Mouse (Mus musculus): ENCODE measurements around the gene Map4k4. TPM values are rescaled to one million over a fixed set of nuclear protein-coding genes. Genes with fewer than 3 reads are reported as not detected.
A peak's percentile ranks its signal among the peaks of the same experiment; 100 is the strongest.

Gene Map4k4
- polyA plus RNA-seq, 1 experiment, result 54.5 TPM

DNA sequence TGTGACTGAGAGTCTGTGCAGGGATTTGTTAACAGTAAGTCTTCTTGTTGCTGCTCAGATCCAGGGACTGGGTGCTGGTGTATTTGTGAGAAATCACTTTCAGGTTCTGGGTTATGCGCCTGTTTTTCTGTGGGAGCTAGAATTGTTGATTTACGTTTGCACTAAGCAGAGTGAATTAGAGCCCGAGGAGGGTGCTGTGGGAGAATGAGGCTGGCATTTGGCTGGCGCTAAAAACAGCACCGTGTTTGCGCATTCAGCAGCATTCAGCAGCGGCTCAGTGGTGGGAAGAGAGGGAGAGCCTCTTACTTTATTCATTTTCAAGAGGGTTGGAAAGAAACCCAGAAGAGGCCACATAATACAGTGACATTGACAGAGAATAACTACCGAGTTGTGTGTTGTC lies 42.2 kb downstream of the Map4k4 start:
- Histone ChIP-seq H3K27ac (ENCODE audit: insufficient read depth, low read depth, low read length) (no peak overlapping the region), H3K4me1 (ENCODE audit: control insufficient read depth, insufficient read depth, low read length) (peaks cover 48% of the 10 kb centered on the region)
- TF ChIP-seq POLR2A (IDR thresholded peaks at IDR 0.05; ENCODE audit: borderline replicate concordance, low read depth, low read length), result no peak

DNA sequence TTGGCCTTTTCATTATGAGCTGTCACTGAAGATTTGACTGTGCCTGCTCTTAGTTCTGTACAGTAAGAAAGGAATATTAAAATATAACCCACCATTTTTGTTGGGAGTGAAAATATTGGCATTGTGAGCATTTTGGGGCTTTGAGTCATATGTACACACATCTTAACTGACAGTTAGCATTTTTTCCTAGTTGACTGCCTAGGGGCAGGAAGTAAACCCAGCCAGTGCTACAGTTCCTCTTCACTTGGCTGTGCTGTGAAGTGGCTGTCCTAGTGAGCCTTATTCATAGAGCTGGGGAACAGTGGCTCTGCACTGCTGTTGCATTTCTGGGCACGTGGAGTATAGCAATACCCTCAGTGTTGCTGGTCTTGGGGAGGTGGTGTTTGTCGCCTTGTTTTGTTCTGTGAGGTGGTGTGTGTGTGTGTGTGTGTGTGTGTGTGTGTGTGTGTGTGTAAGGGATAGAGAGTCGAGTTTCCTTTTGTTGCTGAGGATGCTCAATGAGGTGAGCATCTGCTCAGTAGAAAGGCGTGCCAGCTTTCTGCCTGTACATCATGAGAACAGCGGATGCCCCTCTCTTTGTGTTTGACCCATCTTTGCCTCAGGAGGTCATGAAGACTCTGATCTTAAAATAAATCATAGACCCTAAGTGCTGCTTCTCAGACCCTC lies 43.7 kb downstream of the Map4k4 start:
- Histone ChIP-seq H3K4me3 (ENCODE audit: insufficient read depth, low read length) (no peak overlapping the region), H3K4me1 (ENCODE audit: control insufficient read depth, insufficient read depth, low read length) (peaks cover 59% of the 10 kb centered on the region), H3K27ac (ENCODE audit: insufficient read depth, low read depth, low read length) (peak overlapping the region; percentile 8; the same call in 1 of the 2 replicates)
- no peak for TF ChIP-seq CTCF (IDR thresholded peaks at IDR 0.05; ENCODE audit: low read depth, low read length)
- TF ChIP-seq POLR2A (IDR thresholded peaks at IDR 0.05; ENCODE audit: borderline replicate concordance, low read depth, low read length), result no peak

More for the DNA sequence above, 42.2 kb downstream of the Map4k4 start:
- H3K4me3 ChIP-seq (ENCODE audit: insufficient read depth, low read length), result no peak overlapping the region

DNA sequence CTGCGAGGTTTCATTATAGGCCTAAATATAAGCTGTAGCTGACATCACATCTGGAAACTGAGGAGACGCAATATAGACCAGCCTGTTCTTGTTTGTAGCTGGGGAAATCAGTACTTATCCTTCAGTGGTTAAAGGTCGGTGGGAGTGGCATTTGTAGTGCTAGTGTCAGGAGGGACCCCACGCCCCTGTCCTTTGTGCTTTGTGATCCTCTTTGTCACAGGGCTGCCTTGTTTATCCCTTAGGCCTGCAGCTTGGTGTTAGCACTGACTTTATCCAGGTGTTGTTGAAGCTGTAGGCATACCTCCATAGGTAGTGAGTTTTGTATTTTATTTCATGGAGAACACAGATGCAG lies 44.2 kb downstream of the Map4k4 start:
- no peak overlapping the region for H3K4me3 ChIP-seq (ENCODE audit: insufficient read depth, low read length)
- H3K27ac ChIP-seq (ENCODE audit: insufficient read depth, low read depth, low read length), result no peak overlapping the region
- TF ChIP-seq CTCF (IDR thresholded peaks at IDR 0.05; ENCODE audit: low read depth, low read length) (no peak), POLR2A (IDR thresholded peaks at IDR 0.05; ENCODE audit: borderline replicate concordance, low read depth, low read length) (no peak)
- peaks cover 63% of the 10 kb centered on the region for H3K4me1 ChIP-seq (ENCODE audit: control insufficient read depth, insufficient read depth, low read length)

DNA sequence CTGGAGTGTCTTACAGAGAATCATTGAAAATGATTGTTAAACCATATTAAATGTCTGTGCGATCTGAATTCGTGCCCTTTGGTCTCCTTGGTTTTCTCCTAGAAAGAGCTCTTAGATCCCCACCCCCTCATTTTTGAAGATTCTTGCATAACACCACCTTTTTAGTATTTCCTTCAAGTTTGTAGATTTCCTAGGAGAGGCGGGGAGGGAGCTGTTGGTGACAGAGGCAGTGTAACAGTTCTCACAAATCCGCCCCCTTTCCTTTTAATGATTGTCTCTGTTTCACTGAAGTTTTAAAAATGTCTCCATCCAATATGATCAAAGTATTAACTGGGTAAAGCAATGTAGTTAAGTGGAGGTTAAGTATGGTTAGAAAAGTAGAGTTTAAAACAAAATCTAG lies 45.7 kb downstream of the Map4k4 start:
- no peak overlapping the region for H3K4me3 ChIP-seq (ENCODE audit: insufficient read depth, low read length)
- H3K27ac ChIP-seq (ENCODE audit: insufficient read depth, low read depth, low read length), result no peak overlapping the region
- TF ChIP-seq CTCF (IDR thresholded peaks at IDR 0.05; ENCODE audit: low read depth, low read length) (no peak), POLR2A (IDR thresholded peaks at IDR 0.05; ENCODE audit: borderline replicate concordance, low read depth, low read length) (no peak)
- peaks cover 58% of the 10 kb centered on the region for H3K4me1 ChIP-seq (ENCODE audit: control insufficient read depth, insufficient read depth, low read length)

DNA sequence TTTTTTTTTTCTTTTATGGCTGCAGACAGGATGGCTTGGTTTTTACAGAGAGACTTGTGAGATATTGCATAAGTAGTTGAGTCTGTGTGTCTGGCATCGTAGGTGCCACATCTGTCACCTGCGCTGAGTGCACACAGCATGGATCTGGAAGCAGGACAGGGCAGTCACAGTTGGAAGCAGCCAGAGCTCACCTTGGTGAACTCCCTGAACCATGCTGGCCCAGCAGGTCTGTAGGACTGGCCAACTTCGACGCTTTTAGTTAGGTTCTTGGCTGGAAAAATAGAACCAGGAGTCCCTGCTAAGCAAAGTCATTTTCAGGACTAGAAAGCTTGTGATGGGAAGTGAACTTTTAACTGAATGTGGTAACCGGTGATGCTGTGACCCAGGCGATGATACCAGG lies 46.5 kb downstream of the Map4k4 start:
- Histone ChIP-seq H3K27ac (ENCODE audit: insufficient read depth, low read depth, low read length) (no peak overlapping the region), H3K4me1 (ENCODE audit: control insufficient read depth, insufficient read depth, low read length) (peaks cover 58% of the 10 kb centered on the region), H3K4me3 (ENCODE audit: insufficient read depth, low read length) (no peak overlapping the region)
- TF ChIP-seq POLR2A (IDR thresholded peaks at IDR 0.05; ENCODE audit: borderline replicate concordance, low read depth, low read length), result no peak
- TF ChIP-seq CTCF (IDR thresholded peaks at IDR 0.05; ENCODE audit: low read depth, low read length), result no peak

DNA sequence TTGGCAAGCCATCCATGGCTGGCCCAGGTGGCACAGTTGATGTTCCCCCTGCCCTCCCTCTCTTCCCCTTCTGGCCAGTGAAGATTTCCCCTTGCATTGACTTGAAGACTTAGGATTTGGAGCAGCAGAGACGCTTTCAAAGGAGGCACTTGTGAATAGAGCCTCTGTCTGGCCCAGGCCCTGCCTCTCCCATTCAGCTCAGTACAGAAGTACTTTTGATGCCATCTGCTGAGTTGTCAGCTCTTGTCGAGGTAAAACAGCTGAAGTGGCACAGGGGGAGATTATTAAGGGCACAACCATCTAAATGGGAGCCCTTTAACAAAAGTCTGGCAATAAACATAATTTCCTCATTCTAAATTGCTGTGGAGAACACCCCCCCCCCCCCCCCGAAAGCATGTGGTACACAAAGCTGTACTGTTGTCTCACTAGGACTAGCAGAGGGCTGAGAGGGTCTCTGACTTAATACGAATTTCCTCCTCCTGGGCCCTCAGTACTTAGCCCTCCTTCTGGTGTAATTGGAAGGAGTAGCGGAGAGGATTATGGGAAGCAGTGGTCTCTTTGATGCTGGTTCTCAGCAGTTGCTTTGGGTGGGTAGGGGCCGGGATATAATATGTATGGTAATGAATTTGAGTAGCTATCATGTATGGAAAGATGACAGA lies 47.1 kb downstream of the Map4k4 start:
- no peak overlapping the region for H3K4me3 ChIP-seq (ENCODE audit: insufficient read depth, low read length)
- H3K4me1 ChIP-seq (ENCODE audit: control insufficient read depth, insufficient read depth, low read length), result peaks cover 59% of the 10 kb centered on the region
- TF ChIP-seq CTCF (IDR thresholded peaks at IDR 0.05; ENCODE audit: low read depth, low read length) (no peak), POLR2A (IDR thresholded peaks at IDR 0.05; ENCODE audit: borderline replicate concordance, low read depth, low read length) (no peak)
- no peak overlapping the region for H3K27ac ChIP-seq (ENCODE audit: insufficient read depth, low read depth, low read length)

DNA sequence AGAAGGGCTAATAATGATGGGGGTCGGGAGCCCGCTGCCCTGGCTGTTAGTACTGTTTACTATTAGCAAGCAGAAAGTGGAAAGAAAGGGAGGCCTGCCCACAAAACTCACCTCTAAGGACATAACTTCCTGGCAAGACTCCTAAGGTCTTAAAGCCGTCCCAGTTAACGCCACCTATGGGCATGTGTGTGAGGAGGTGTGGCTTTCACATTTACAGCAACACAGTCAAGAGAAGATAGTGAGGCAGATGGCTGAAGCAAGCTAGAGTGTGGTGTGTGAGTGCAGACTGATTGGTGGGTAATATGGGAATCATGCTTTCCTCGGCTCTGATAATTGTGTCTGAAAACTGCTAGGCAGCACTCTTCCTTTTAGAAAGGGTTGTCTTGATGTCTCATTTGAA lies 48.5 kb downstream of the Map4k4 start:
- H3K4me1 ChIP-seq (ENCODE audit: control insufficient read depth, insufficient read depth, low read length), result peaks cover 54% of the 10 kb centered on the region
- H3K27ac ChIP-seq (ENCODE audit: insufficient read depth, low read depth, low read length), result no peak overlapping the region
- no peak overlapping the region for H3K4me3 ChIP-seq (ENCODE audit: insufficient read depth, low read length)
- TF ChIP-seq CTCF (IDR thresholded peaks at IDR 0.05; ENCODE audit: low read depth, low read length) (no peak), POLR2A (IDR thresholded peaks at IDR 0.05; ENCODE audit: borderline replicate concordance, low read depth, low read length) (no peak)

DNA sequence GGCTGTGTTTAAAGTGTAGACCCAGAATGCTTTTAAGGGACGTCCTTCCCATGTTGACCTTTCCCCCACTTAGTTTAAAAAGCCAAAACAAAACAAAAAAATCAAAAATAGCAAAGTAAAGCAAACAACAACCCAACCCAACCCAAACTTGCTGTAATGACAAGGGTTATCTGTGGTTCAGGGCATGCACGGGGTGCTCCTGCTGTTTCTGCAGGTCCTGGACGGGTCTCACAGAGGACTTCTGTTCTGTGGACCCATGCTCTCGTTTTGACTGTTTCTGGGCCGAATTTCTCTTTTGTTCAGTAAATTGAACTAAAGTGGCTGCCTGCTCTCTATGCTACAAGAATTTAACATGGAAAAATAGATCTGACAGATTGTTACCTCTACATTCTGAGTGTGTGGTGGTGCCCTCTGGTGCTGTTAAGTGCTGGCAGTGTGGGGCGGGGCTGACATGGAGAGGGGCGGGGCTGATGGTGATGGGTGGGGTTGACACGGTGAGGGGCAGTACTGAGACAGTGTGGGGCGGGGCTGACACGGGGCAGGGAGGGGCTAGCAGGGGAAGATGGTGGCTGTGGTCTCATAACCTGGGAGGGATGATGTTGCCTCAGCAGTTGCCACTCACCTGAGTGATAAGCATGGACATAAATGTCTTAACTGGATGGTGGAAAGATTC lies 49.2 kb downstream of the Map4k4 start:
- Histone ChIP-seq H3K27ac (ENCODE audit: insufficient read depth, low read depth, low read length) (no peak overlapping the region), H3K4me3 (ENCODE audit: insufficient read depth, low read length) (no peak overlapping the region), H3K4me1 (ENCODE audit: control insufficient read depth, insufficient read depth, low read length) (peaks cover 49% of the 10 kb centered on the region)
- TF ChIP-seq CTCF (IDR thresholded peaks at IDR 0.05; ENCODE audit: low read depth, low read length) (no peak), POLR2A (IDR thresholded peaks at IDR 0.05; ENCODE audit: borderline replicate concordance, low read depth, low read length) (no peak)

DNA sequence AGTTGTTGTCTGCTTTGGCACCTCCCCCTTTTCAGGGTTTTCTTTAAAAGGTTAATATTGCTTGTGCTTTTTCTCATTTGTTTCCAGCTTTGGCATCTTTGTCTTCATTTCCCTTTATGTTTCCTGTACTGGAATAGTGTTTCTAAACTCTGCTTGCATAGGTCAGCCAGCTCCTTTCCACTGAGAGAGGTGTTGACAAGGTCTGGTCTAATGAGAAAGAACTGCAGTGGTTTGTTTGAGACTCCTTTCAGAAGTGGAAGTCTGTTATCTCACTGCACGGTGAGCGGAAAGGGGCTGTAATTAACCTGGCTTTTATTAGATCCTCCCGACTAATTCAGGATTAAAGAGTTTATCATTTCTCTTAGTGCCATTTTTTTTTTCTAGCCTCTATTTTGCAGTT lies 49.9 kb downstream of the Map4k4 start:
- no peak for TF ChIP-seq CTCF (IDR thresholded peaks at IDR 0.05; ENCODE audit: low read depth, low read length)
- no peak for TF ChIP-seq POLR2A (IDR thresholded peaks at IDR 0.05; ENCODE audit: borderline replicate concordance, low read depth, low read length)
- Histone ChIP-seq H3K4me1 (ENCODE audit: control insufficient read depth, insufficient read depth, low read length) (peaks cover 45% of the 10 kb centered on the region), H3K4me3 (ENCODE audit: insufficient read depth, low read length) (no peak overlapping the region), H3K27ac (ENCODE audit: insufficient read depth, low read depth, low read length) (no peak overlapping the region)

DNA sequence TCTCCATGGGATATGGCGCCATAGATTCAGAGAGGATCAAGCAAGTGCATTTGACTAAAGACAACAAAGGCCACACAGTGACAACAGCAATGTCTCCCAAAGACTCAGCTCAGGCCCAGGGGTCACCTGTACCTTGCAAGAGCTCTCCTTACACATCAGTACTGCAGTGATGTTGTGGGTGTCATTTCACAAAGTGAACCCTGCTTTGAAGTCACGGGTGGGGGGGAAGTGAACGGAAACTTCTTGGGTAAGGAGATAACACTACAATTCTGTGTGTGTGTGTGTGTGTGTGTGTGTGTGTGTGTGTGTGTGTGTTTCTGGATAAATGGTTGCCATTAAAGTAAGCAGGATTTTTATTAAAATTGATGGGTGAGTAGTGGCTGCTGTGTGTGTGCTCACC lies 53.9 kb downstream of the Map4k4 start:
- Histone ChIP-seq H3K4me1 (ENCODE audit: control insufficient read depth, insufficient read depth, low read length) (peaks cover 25% of the 10 kb centered on the region), H3K4me3 (ENCODE audit: insufficient read depth, low read length) (no peak overlapping the region), H3K27ac (ENCODE audit: insufficient read depth, low read depth, low read length) (no peak overlapping the region)
- TF ChIP-seq POLR2A (IDR thresholded peaks at IDR 0.05; ENCODE audit: borderline replicate concordance, low read depth, low read length), result no peak
- TF ChIP-seq CTCF (IDR thresholded peaks at IDR 0.05; ENCODE audit: low read depth, low read length), result no peak
